Mouse (Mus musculus): ENCODE data around the gene Kbtbd7. TPM values are rescaled to one million over a fixed set of nuclear protein-coding genes. Genes with fewer than 3 reads are reported as not detected.

The Kbtbd7 gene
- polyA plus RNA-seq, 1 experiment: 1.5 TPM

DNA sequence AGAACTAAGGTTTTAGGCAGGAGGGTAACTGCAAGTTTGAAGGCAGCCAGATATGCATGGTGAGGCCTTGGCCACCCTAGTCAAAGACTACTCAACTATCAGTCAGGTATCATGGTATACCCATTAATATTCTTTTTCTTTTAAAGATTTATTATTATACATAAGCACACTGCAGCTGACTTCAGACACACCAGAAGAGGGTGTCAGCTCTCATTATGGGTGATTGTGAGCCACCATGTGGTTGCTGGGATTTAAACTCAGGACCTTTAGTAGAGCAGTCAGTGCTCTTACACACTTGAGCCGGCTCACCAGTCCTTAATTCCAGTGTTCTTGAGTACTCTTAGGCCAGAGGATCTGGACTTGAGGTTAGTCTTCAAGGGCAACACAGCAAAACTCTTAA lies 34.1 kb downstream of the Kbtbd7 start:
- Histone ChIP-seq H3K4me2 (ENCODE audit: low read depth) (no peak overlapping the region), H3K79me2 (ENCODE audit: control insufficient read depth, insufficient read depth) (no peaks in the 10 kb centered on the region), H3K4me3 (no peak overlapping the region), H3ac (ENCODE audit: control insufficient read depth, insufficient read length) (no peak overlapping the region), H3K36me3 (ENCODE audit: control insufficient read depth, insufficient read depth) (peaks cover 48% of the 10 kb centered on the region), H3K27me3 (ENCODE audit: control insufficient read depth, insufficient read depth, insufficient read length) (no peaks in the 10 kb centered on the region)
- TF ChIP-seq REST (IDR thresholded peaks at IDR 0.05; ENCODE audit: insufficient read depth, insufficient read length): no peak
- no peak for TF ChIP-seq CEBPB (IDR thresholded peaks at IDR 0.05; ENCODE audit: insufficient read depth, poor library complexity, severe bottlenecking)
- no peak for TF ChIP-seq TCF3 (IDR thresholded peaks at IDR 0.05; ENCODE audit: insufficient read length, low read depth)
- TF ChIP-seq E2F4 (IDR thresholded peaks at IDR 0.05; ENCODE audit: insufficient read depth): no peak
- no peak for TF ChIP-seq MAX (IDR thresholded peaks at IDR 0.05; ENCODE audit: low read depth)
- no peak for TF ChIP-seq MYOD1 (IDR thresholded peaks at IDR 0.05; ENCODE audit: control insufficient read depth in 1 of 3, insufficient read length in 2 of 3, low read depth in 2 of 3)
- no peak for TF ChIP-seq USF1 (IDR thresholded peaks at IDR 0.05; ENCODE audit: low read depth)
- no peak for TF ChIP-seq SRF (IDR thresholded peaks at IDR 0.05; ENCODE audit: control insufficient read depth, insufficient read length, low read depth)
- no peak for TF ChIP-seq MYOG (IDR thresholded peaks at IDR 0.05; ENCODE audit: control insufficient read depth in 1 of 3, insufficient read depth in 1 of 3, insufficient read length in 2 of 3, low read depth in 2 of 3)
- TF ChIP-seq TCF12 (IDR thresholded peaks at IDR 0.05; ENCODE audit: insufficient read depth, poor library complexity, severe bottlenecking): no peak
- TF ChIP-seq POLR2A (IDR thresholded peaks at IDR 0.05; ENCODE audit: insufficient read length, low read depth): no peak
- TF ChIP-seq POLR2AphosphoS2 (IDR thresholded peaks at IDR 0.05; ENCODE audit: insufficient read length, low read depth): no peak

DNA sequence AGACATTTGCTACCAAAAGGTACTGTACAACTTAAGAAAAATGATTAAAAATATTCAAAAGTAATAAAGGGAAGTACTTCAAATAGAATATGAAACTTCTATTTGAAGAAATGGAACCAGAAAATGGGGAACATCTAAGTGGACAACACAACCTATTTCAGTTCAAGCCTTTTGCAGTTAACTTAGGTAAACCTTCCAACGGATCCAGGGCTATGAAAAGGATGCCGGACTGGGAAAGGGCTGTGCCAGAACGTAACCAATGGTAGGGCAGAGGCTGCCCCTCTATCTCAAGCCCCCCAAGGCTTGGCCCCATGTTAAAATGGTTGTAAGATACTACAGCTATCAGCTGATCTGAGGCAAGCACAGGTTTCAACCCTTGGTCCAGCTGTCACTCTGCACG lies 34.7 kb downstream of the Kbtbd7 start:
- H3K4me3 ChIP-seq: no peak overlapping the region
- no peaks in the 10 kb centered on the region for H3K79me2 ChIP-seq (ENCODE audit: control insufficient read depth, insufficient read depth)
- TF ChIP-seq POLR2A (IDR thresholded peaks at IDR 0.05; ENCODE audit: insufficient read length, low read depth) (no peak), TCF3 (IDR thresholded peaks at IDR 0.05; ENCODE audit: insufficient read length, low read depth) (no peak), E2F4 (IDR thresholded peaks at IDR 0.05; ENCODE audit: insufficient read depth) (no peak), USF1 (IDR thresholded peaks at IDR 0.05; ENCODE audit: low read depth) (no peak), TCF12 (IDR thresholded peaks at IDR 0.05; ENCODE audit: insufficient read depth, poor library complexity, severe bottlenecking) (no peak), SRF (IDR thresholded peaks at IDR 0.05; ENCODE audit: control insufficient read depth, insufficient read length, low read depth) (no peak), MYOG (IDR thresholded peaks at IDR 0.05; ENCODE audit: control insufficient read depth in 1 of 3, insufficient read depth in 1 of 3, insufficient read length in 2 of 3, low read depth in 2 of 3) (no peak), MYOD1 (IDR thresholded peaks at IDR 0.05; ENCODE audit: control insufficient read depth in 1 of 3, insufficient read length in 2 of 3, low read depth in 2 of 3) (no peak), CEBPB (IDR thresholded peaks at IDR 0.05; ENCODE audit: insufficient read depth, poor library complexity, severe bottlenecking) (no peak), MAX (IDR thresholded peaks at IDR 0.05; ENCODE audit: low read depth) (no peak)
- no peak overlapping the region for H3K4me2 ChIP-seq (ENCODE audit: low read depth)
- no peak overlapping the region for H3ac ChIP-seq (ENCODE audit: control insufficient read depth, insufficient read length)
- no peaks in the 10 kb centered on the region for H3K27me3 ChIP-seq (ENCODE audit: control insufficient read depth, insufficient read depth, insufficient read length)
- H3K36me3 ChIP-seq (ENCODE audit: control insufficient read depth, insufficient read depth): peaks cover 54% of the 10 kb centered on the region

- H3K4me2 ChIP-seq (ENCODE audit: low read depth): no peak overlapping the region
- no peak for TF ChIP-seq POLR2A (IDR thresholded peaks at IDR 0.05; ENCODE audit: insufficient read length, low read depth)
- no peak for TF ChIP-seq TCF3 (IDR thresholded peaks at IDR 0.05; ENCODE audit: insufficient read length, low read depth)
- no peak for TF ChIP-seq CEBPB (IDR thresholded peaks at IDR 0.05; ENCODE audit: insufficient read depth, poor library complexity, severe bottlenecking)
- no peak for TF ChIP-seq MAX (IDR thresholded peaks at IDR 0.05; ENCODE audit: low read depth)
- no peak for TF ChIP-seq MYOD1 (IDR thresholded peaks at IDR 0.05; ENCODE audit: control insufficient read depth in 1 of 3, insufficient read length in 2 of 3, low read depth in 2 of 3)
- no peak for TF ChIP-seq POLR2AphosphoS2 (IDR thresholded peaks at IDR 0.05; ENCODE audit: insufficient read length, low read depth)
- TF ChIP-seq TCF12 (IDR thresholded peaks at IDR 0.05; ENCODE audit: insufficient read depth, poor library complexity, severe bottlenecking): no peak
- no peak for TF ChIP-seq SRF (IDR thresholded peaks at IDR 0.05; ENCODE audit: control insufficient read depth, insufficient read length, low read depth)
- TF ChIP-seq REST (IDR thresholded peaks at IDR 0.05; ENCODE audit: insufficient read depth, insufficient read length): no peak
- TF ChIP-seq E2F4 (IDR thresholded peaks at IDR 0.05; ENCODE audit: insufficient read depth): no peak
- H3K36me3 ChIP-seq (ENCODE audit: control insufficient read depth, insufficient read depth): peaks cover 82% of the 10 kb centered on the region
- no peaks in the 10 kb centered on the region for H3K79me2 ChIP-seq (ENCODE audit: control insufficient read depth, insufficient read depth)
- no peak overlapping the region for H3K4me3 ChIP-seq
- H3ac ChIP-seq (ENCODE audit: control insufficient read depth, insufficient read length): no peak overlapping the region
- no peaks in the 10 kb centered on the region for H3K27me3 ChIP-seq (ENCODE audit: control insufficient read depth, insufficient read depth, insufficient read length)
Measured at GRCm38 (mm10) chr14:79465623-79466022, 39.3 kb downstream of the Kbtbd7 start.

DNA sequence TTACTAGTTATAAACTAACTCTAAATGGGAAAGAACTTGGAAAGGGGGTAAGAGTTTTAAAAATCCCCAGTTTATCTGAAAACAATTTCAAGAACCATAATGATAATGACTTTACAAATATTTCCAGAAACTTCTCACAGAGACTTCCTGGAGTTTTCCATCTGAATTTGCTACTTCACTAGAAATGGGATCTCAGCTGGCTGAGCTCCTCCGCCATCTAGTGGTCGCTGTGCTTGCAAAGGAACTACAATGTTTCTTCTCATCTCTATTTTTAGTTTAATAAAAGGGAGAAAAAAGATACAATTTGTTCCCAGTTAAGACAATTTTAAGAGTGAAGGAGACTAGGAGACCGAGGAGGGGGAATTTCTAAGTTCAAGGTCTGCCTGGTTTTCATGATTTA lies 41.3 kb downstream of the Kbtbd7 start:
- Histone ChIP-seq H3K27me3 (ENCODE audit: control insufficient read depth, insufficient read depth, insufficient read length) (no peaks in the 10 kb centered on the region), H3K79me2 (ENCODE audit: control insufficient read depth, insufficient read depth) (no peaks in the 10 kb centered on the region), H3ac (ENCODE audit: control insufficient read depth, insufficient read length) (no peak overlapping the region), H3K36me3 (ENCODE audit: control insufficient read depth, insufficient read depth) (peaks cover 79% of the 10 kb centered on the region), H3K4me2 (ENCODE audit: low read depth) (no peak overlapping the region), H3K4me3 (no peak overlapping the region)
- no peak for TF ChIP-seq REST (IDR thresholded peaks at IDR 0.05; ENCODE audit: insufficient read depth, insufficient read length)
- no peak for TF ChIP-seq CEBPB (IDR thresholded peaks at IDR 0.05; ENCODE audit: insufficient read depth, poor library complexity, severe bottlenecking)
- no peak for TF ChIP-seq MYOG (IDR thresholded peaks at IDR 0.05; ENCODE audit: control insufficient read depth in 1 of 3, insufficient read depth in 1 of 3, insufficient read length in 2 of 3, low read depth in 2 of 3)
- TF ChIP-seq E2F4 (IDR thresholded peaks at IDR 0.05; ENCODE audit: insufficient read depth): no peak
- TF ChIP-seq USF1 (IDR thresholded peaks at IDR 0.05; ENCODE audit: low read depth): no peak
- no peak for TF ChIP-seq TCF3 (IDR thresholded peaks at IDR 0.05; ENCODE audit: insufficient read length, low read depth)
- TF ChIP-seq SRF (IDR thresholded peaks at IDR 0.05; ENCODE audit: control insufficient read depth, insufficient read length, low read depth): no peak
- TF ChIP-seq POLR2AphosphoS2 (IDR thresholded peaks at IDR 0.05; ENCODE audit: insufficient read length, low read depth): no peak
- TF ChIP-seq POLR2A (IDR thresholded peaks at IDR 0.05; ENCODE audit: insufficient read length, low read depth): no peak

DNA sequence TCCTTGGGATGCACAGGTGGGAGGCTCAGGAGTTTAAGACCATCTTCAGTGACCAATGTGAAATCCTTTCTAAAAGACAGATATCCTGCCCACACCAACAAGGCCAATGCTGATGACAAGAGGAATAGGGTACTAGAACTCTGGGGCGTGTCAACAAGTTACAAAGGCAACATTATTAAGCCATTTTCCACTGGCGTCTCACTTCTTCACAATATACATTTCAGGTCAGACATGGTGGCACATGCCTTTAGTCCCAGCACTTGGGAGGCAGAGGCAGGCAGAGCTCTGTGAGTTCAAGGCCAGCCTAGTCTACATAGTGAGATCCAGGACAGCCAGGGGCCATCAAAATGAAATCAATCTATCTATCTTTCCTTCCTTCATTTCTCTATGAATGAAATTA lies 47.1 kb downstream of the Kbtbd7 start:
- H3K79me2 ChIP-seq (ENCODE audit: control insufficient read depth, insufficient read depth): peaks cover 12% of the 10 kb centered on the region
- H3K4me2 ChIP-seq (ENCODE audit: low read depth): no peak overlapping the region
- H3K4me3 ChIP-seq: no peak overlapping the region
- peaks cover 60% of the 10 kb centered on the region for H3K36me3 ChIP-seq (ENCODE audit: control insufficient read depth, insufficient read depth)
- TF ChIP-seq MYOG (IDR thresholded peaks at IDR 0.05; ENCODE audit: control insufficient read depth in 1 of 3, insufficient read depth in 1 of 3, insufficient read length in 2 of 3, low read depth in 2 of 3): no peak
- no peak for TF ChIP-seq MYOD1 (IDR thresholded peaks at IDR 0.05; ENCODE audit: control insufficient read depth in 1 of 3, insufficient read length in 2 of 3, low read depth in 2 of 3)
- TF ChIP-seq REST (IDR thresholded peaks at IDR 0.05; ENCODE audit: insufficient read depth, insufficient read length): no peak
- no peak for TF ChIP-seq POLR2AphosphoS2 (IDR thresholded peaks at IDR 0.05; ENCODE audit: insufficient read length, low read depth)
- no peak for TF ChIP-seq SRF (IDR thresholded peaks at IDR 0.05; ENCODE audit: control insufficient read depth, insufficient read length, low read depth)
- TF ChIP-seq POLR2A (IDR thresholded peaks at IDR 0.05; ENCODE audit: insufficient read length, low read depth): no peak
- H3K27me3 ChIP-seq (ENCODE audit: control insufficient read depth, insufficient read depth, insufficient read length): no peaks in the 10 kb centered on the region
- no peak overlapping the region for H3ac ChIP-seq (ENCODE audit: control insufficient read depth, insufficient read length)
